Mouse (Mus musculus) bone marrow, adult 2 months (tissue): Measurements from ENCODE around the gene 9130213A22Rik.

Experiments used
- CTCF ChIP-seq: fragments of 200-500 bp; IDR thresholded peaks from 2 replicates; pipeline ENCODE4 v1.5.1; 2011; ENCODE audit warnings: low read length, control low read depth; ENCODE audit not compliant: control insufficient read depth, insufficient read depth
- POLR2A ChIP-seq: fragments of 200-500 bp; IDR thresholded peaks from 2 replicates; pipeline ENCODE4 v1.6.1; 2011; ENCODE audit warnings: low read depth, mild to moderate bottlenecking, control low read depth, low read length, borderline replicate concordance; ENCODE audit not compliant: control insufficient read depth

DNA sequence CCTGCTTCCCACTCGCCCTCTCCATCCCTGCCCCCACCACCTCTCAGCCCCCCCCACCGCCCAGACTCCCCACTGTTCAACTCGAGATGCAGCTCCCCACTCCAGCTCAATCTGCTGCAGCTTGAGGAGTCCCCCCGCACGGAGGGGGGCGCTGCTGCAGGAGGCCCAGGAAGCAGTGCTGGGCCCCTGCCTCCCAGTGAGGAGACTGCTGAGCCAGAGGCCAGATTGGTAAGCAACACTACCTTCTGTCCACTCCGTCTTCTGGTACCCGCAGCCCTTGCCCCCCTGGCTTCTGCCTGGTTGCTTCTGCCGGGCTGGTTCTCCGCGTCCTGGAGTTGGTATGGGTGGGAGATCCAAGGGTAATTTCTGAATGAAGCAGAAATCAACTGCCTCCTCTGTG, 15.5 kb downstream of the 9130213A22Rik start:
- no peak for TF ChIP-seq POLR2A
- TF ChIP-seq CTCF, result no peak
